Mouse (Mus musculus) thymus, adult 2 months (tissue): ENCODE data around the gene Cacng6.
"Not testable (repeated sequence)": the region's sequence is repeated elsewhere in the genome, so short reads cannot be mapped to it uniquely, and the experiment has no call there.

Experiments used
- CTCF ChIP-seq: fragments of 200-500 bp; IDR thresholded peaks from 2 replicates; pipeline ENCODE4 v1.5.1; 2012; ENCODE audit warnings: mild to moderate bottlenecking, control low read depth, low read length, moderate library complexity, borderline replicate concordance; ENCODE audit not compliant: control insufficient read depth, poor library complexity, insufficient read depth; ENCODE audit errors: extremely low read depth
- POLR2A ChIP-seq: fragments of 200-500 bp; IDR thresholded peaks from 2 replicates; pipeline ENCODE4 v1.6.1; 2012; ENCODE audit warnings: mild to moderate bottlenecking, low read length, control low read depth, moderate library complexity; ENCODE audit not compliant: control insufficient read depth, poor library complexity, insufficient read depth; ENCODE audit errors: extremely low read depth

GRCm38 (mm10) chr7:3398363-3398762 is 25.6 kb upstream of the Cacng6 start:
- TF ChIP-seq CTCF, POLR2A: not testable (repeated sequence)
